In the genomic region with DNA sequence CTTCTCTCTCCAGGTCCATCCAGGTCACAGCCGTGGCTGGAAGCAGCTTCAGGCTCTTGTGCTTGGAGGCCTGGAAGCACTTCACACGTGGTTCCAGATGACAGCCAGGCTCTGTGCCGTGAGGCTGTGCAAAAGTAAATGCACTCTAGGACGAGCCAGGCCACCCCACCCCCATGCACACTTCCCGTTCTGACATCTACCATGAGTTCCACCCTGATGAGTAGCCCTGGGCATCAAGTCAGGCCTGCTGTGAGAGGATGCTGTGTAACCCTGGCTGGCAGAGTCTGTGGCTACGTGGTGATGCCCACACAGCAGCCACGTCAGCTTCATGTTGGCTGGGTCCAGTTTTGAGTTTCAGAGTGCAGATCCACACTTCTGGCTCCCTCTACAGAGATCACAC, we compare ENCODE assay signal across 12 mouse cellular contexts.
DNase-seq lines count a peak whose midpoint lies in the region; ATAC-seq lines count a peak whose summit lies in the region.
"Had no signal": no experiment of that assay in that cellular context is flagged by ENCODE, and none has a peak within 500 bp of the region (broad histone marks: within the 10 kb centered on the region; RNA-seq: fewer than 3 reads in every experiment).

No protein-coding gene starts in this region.

- H3K9ac ChIP-seq in liver, embryonic 12.5 days: no peak overlapping the region
- no peak overlapping the region for H3K9ac ChIP-seq in liver, embryonic 11.5 days (ENCODE audit: low read depth, low read length)
- H3K9ac ChIP-seq: hindbrain, embryonic 15.5 days; liver, embryonic 14.5 days had no signal

- ATAC-seq in liver, embryonic 12.5 days: 0 out of 2 replicates have a peak, but pooled peaks have one; percentile 15
- no peak for ATAC-seq in liver, embryonic 11.5 days (replicated peaks; ENCODE audit: low FRiP score)

- H3K4me3 ChIP-seq in liver, embryonic 12.5 days: no peak overlapping the region
- no peak overlapping the region for H3K4me3 ChIP-seq in liver, embryonic 11.5 days (ENCODE audit: low read depth, low read length)
- H3K4me3 ChIP-seq: hindbrain, embryonic 15.5 days had no signal

- no peak overlapping the region for H3K27ac ChIP-seq in liver, embryonic 12.5 days
- H3K27ac ChIP-seq in liver, embryonic 11.5 days (ENCODE audit: low read depth, low read length): no peak overlapping the region
- H3K27ac ChIP-seq: hindbrain, embryonic 15.5 days; liver, embryonic 14.5 days had no signal

- DNase-seq in liver, embryonic 11.5 days (ENCODE audit: low spot score): no peak
- DNase-seq in adipocyte (ENCODE audit: low spot score): peak; percentile 16
- DNase-seq in heart, adult 8-10 months (ENCODE audit: low spot score): peak; percentile 78
- peak; percentile 25 for DNase-seq in lung, postnatal 14 days
- no peak for DNase-seq in c-Kit-positive CD71-positive TER-119-positive erythroid progenitor cells, embryonic 14.5 days (ENCODE audit: low spot score)
- no peak for DNase-seq in layer of hippocampus, adult 9-11 months
- DNase-seq in urinary bladder, postnatal 10 days (ENCODE audit: low spot score): no peak
- DNase-seq: cerebellum, adult 8-10 months had no signal

- WGBS in liver, embryonic 12.5 days (ENCODE audit: insufficient replicate concordance): 43% methylated on average over 7 of the region's 7 CpGs
- 45% methylated on average over 7 of the region's 7 CpGs for WGBS in liver, embryonic 11.5 days

- no peak overlapping the region for H3K4me2 ChIP-seq in liver, embryonic 12.5 days
- no peak overlapping the region for H3K4me2 ChIP-seq in liver, embryonic 11.5 days
- H3K4me2 ChIP-seq: hindbrain, embryonic 15.5 days had no signal

- H3K36me3 ChIP-seq in liver, embryonic 12.5 days: no peaks in the 10 kb centered on the region
- no peaks in the 10 kb centered on the region for H3K36me3 ChIP-seq in liver, embryonic 11.5 days (ENCODE audit: control insufficient read depth, insufficient read depth, low read length)
- H3K36me3 ChIP-seq: G1E; hindbrain, embryonic 15.5 days had no signal

- 0 out of 2 replicates have a peak, but pooled peaks cover 5% of the 10 kb centered on the region for H3K4me1 ChIP-seq in liver, embryonic 12.5 days
- H3K4me1 ChIP-seq in liver, embryonic 11.5 days (replicated peaks; ENCODE audit: control insufficient read depth, insufficient read depth, low read length): peaks cover 10% of the 10 kb centered on the region

- no peaks in the 10 kb centered on the region for H3K27me3 ChIP-seq in liver, embryonic 12.5 days (replicated peaks)
- H3K27me3 ChIP-seq in liver, embryonic 11.5 days (replicated peaks; ENCODE audit: control insufficient read depth, insufficient read depth, low read length): no peaks in the 10 kb centered on the region
- H3K27me3 ChIP-seq: hindbrain, embryonic 15.5 days had no signal

- no peaks in the 10 kb centered on the region for H3K9me3 ChIP-seq in liver, embryonic 12.5 days (replicated peaks)
- H3K9me3 ChIP-seq in liver, embryonic 11.5 days (ENCODE audit: control insufficient read depth, low read length): no peaks in the 10 kb centered on the region
- H3K9me3 ChIP-seq: hindbrain, embryonic 15.5 days had no signal

Comparison
In these comparisons a context has a peak if more than half of its experiments do, and no peak if none do; other contexts are left out.
1. DNase-seq: peak in adipocyte (single experiment), heart, adult 8-10 months (single experiment) and lung, postnatal 14 days (single experiment); none in liver, embryonic 11.5 days (single experiment), c-Kit-positive CD71-positive TER-119-positive erythroid progenitor cells, embryonic 14.5 days (single experiment), layer of hippocampus, adult 9-11 months (single experiment) and urinary bladder, postnatal 10 days (single experiment).